Mouse (Mus musculus) central nervous system, embryonic 18 days (tissue): ENCODE measurements around the gene Krt6b. TPM values are rescaled to one million over a fixed set of nuclear protein-coding genes. Genes with fewer than 3 reads are reported as not detected.

ENCODE experiments used
- polyA plus RNA-seq: library from polyadenylated mRNA; depleted of rRNA; stranded (reverse); fragments of >200 nt; gene quantifications from 2 replicates; pipeline ENCODE4 v1.2.3, GENCODE M21; 2012; rRNA removed

The Krt6b gene
- 0.41 TPM in 1 of 2 replicates, not detected in the other for polyA plus RNA-seq

GRCm38 (mm10) chr15:101680187-101680586 is at the start of gene Krt6b:
Gene Krt6b, minus strand, starts transcription at chr15:101680287.

GRCm38 (mm10) chr15:101712720-101713119 is 32.6 kb upstream of the Krt6b start, which contains the start of gene Krt5:
Gene Krt5, minus strand, starts transcription at chr15:101712898.

GRCm38 (mm10) chr15:101694207-101694606 is 14.1 kb upstream of the Krt6b start, which contains the start of gene Krt6a:
Gene Krt6a, minus strand, starts transcription at chr15:101694307.

GRCm38 (mm10) chr15:101647280-101647679 is 32.8 kb downstream of the Krt6b start, which contains the start of gene Gm5478:
Gene Gm5478, minus strand, starts transcription at chr15:101647380.

GRCm38 (mm10) chr15:101627884-101628283 is 52.2 kb downstream of the Krt6b start, which contains the start of gene Gm5414:
Gene Gm5414, minus strand, starts transcription at chr15:101628188.

Other genes with a start within 250 kb of the Krt6b start
- 0.34 and 0.45 TPM in 2 replicates for gene Krt87, start 241.5 kb downstream of the Krt6b start, polyA plus RNA-seq
- gene Krt88, start 232.5 kb downstream of the Krt6b start, polyA plus RNA-seq, result not detected in 2 replicates
- gene Krt81, start 216.5 kb downstream of the Krt6b start, polyA plus RNA-seq, result 0.04 and 0.13 TPM in 2 replicates
- 0.04 and 0.05 TPM in 2 replicates for gene Krt86, start 206.8 kb downstream of the Krt6b start, polyA plus RNA-seq
- gene Krt83, start 188.8 kb downstream of the Krt6b start, polyA plus RNA-seq, result not detected in 2 replicates
- not detected in 2 replicates for gene Gm49425, start 163.0 kb downstream of the Krt6b start, polyA plus RNA-seq
- gene Krt84, start 147.5 kb downstream of the Krt6b start, polyA plus RNA-seq, result not detected in 2 replicates
- not detected in 2 replicates for gene Krt82, start 129.6 kb downstream of the Krt6b start, polyA plus RNA-seq
- 0.15 and 0.16 TPM in 2 replicates for gene Krt90, start 117.3 kb downstream of the Krt6b start, polyA plus RNA-seq
- 0.07 and 0.09 TPM in 2 replicates for gene Krt75, start 106.4 kb downstream of the Krt6b start, polyA plus RNA-seq
- not detected in 2 replicates for gene Gm5414, start 52.1 kb downstream of the Krt6b start, polyA plus RNA-seq
- not detected in 2 replicates for gene Gm5478, start 32.9 kb downstream of the Krt6b start, polyA plus RNA-seq
- 0.04 and 40.9 TPM in 2 replicates for gene Krt6a, start 14.0 kb upstream of the Krt6b start, polyA plus RNA-seq
- 0.08 and 1.1 TPM in 2 replicates for gene Krt5, start 32.6 kb upstream of the Krt6b start, polyA plus RNA-seq
- 0.08 and 0.36 TPM in 2 replicates for gene Krt71, start 62.8 kb upstream of the Krt6b start, polyA plus RNA-seq
- gene Krt72, start 106.2 kb upstream of the Krt6b start, polyA plus RNA-seq, result 0.11 and 0.13 TPM in 2 replicates
- gene Krt73, start 122.1 kb upstream of the Krt6b start, polyA plus RNA-seq, result 0.52 and 0.95 TPM in 2 replicates
- gene Krt2, start 137.9 kb upstream of the Krt6b start, polyA plus RNA-seq, result 0.03 TPM in 2 replicates
- gene Krt1, start 170.5 kb upstream of the Krt6b start, polyA plus RNA-seq, result 23.8 and 28.4 TPM in 2 replicates
- gene Krt77, start 189.4 kb upstream of the Krt6b start, polyA plus RNA-seq, result 2.3 and 2.6 TPM in 2 replicates
- 0.05 and 0.06 TPM in 2 replicates for gene Krt76, start 212.6 kb upstream of the Krt6b start, polyA plus RNA-seq
- not detected in 2 replicates for gene Krt4, start 244.4 kb upstream of the Krt6b start, polyA plus RNA-seq